Mouse (Mus musculus) urinary bladder, postnatal 14 days (tissue): ENCODE measurements around the gene Hsd17b13.

Experiments
- DNase-seq: peaks from one replicate; pipeline ENCODE4 v3.0.0; 2021; ENCODE audit warnings: low spot score

Hsd17b13 gene

DNA sequence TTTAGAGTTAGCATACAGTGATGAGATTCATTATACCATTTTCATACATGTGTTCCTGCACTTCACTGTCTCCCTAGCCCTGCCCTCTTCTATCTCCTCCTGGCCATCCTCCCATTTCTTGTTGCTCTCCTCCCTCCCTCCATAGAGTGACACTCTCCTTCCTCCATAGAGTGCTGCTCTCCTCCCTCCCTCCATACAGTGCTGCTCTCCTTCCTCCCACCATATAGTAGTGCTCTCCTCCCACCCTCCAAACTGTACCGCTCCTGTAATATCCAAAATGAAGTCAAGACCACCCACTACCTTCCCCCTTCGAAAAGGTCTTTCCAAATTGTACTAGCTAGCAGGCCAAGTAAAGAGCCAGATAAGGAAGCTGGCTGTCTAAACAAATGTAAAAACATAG lies 53.5 kb downstream of the Hsd17b13 start:
- DNase-seq, result no peak

DNA sequence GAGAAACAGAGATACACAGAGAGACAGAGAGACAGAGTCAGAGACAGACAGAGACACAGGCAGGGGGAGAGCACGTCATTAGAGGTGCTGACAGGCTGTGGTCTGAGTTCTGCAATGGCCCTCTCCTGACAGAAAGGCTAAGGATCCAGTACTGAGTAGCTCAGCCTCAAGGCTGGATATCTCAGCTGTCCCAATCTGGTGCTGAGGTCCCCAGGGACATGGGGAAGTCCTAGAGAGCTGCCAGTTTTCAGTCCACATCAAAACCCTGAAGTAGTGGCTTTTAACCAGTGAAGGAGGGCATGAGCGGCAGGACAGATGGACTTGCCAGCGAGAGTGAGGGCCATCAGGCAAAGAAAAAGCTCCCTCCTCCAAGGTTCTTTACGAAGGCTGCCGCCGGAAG lies 54.1 kb downstream of the Hsd17b13 start:
- no peak for DNase-seq

DNA sequence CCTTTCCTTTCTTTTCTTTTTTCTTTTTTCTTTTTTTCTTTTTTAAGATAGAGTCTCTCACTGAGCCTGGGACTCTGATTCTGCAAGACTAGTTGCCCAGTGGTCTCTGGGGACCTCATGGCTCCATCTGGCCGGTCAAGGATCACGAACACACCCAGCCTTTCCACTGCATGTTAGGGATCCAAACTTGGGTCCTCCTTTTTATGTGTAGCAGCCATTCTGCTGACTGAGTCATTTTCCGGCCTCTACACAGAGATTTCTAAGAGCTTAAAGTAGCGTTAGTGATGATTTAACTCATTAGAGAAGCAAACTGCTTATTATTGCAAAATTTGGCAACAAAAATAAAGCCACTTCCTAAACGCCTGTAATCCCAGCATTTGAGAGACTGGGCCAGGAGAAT lies 54.8 kb downstream of the Hsd17b13 start:
- DNase-seq, result no peak

DNA sequence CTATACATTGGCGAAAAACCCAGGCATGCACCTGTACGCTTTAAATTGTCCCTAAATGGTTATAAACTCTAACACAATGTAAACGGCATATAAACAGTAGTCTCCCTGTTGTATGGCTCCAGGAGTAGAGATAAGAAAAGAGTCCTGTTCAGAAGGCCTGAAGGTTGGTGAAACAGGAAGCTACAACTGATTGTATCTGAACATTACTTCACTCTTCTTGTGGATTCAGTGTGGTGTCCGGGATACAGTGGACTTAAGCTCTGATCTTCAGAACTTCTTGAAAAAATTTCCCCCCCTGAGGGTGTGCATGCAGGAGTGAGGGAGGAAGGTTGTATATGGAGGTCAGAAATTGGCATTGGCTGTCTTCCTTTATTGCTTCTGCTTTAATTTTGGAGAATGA lies 57.7 kb downstream of the Hsd17b13 start:
- no peak for DNase-seq

DNA sequence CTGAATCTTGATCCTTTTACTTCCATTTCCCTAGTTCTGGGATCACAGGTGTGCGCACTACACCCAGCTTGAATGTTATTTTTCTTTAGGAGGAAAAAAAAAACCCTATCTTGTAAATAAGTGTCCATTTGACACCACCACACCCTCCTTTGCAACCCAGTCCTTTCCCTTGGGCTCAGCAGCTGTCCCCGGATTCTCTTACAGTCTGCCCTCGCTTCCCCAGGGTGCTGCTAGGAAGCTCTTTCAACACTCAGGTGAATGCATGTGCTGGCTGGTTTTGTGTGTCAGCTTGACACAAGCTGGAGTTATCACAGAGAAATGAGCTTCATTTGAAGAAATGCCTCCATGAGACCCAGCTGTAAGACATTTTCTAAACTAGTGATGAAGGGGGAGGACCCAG lies 59.0 kb downstream of the Hsd17b13 start:
- DNase-seq, result no peak

DNA sequence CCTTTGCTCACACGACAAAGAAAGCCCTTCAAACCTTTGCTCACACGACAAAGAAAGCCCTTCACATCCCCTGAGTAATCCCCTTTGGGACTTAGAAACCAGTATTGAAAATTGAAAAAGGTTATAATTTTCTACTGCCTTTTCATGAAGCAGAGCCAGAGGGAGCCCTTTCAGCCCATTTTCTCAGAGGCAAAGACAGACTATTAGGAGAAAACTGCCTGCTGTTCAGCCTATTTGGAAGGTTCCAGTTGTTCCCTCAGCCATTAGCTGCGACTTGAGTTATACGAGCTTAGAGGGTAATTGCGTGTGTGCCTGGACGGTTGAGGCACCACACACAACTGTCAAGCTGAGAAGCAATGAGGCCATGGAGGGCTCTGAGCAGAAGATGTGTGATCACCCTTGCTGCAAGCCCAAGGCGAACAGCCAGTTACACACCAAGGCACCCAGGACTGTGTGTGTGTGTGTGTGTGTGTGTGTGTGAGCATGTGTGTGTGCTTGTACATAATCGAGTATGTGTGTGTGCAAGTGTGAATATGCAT lies 59.8 kb downstream of the Hsd17b13 start:
- DNase-seq, result no peak

DNA sequence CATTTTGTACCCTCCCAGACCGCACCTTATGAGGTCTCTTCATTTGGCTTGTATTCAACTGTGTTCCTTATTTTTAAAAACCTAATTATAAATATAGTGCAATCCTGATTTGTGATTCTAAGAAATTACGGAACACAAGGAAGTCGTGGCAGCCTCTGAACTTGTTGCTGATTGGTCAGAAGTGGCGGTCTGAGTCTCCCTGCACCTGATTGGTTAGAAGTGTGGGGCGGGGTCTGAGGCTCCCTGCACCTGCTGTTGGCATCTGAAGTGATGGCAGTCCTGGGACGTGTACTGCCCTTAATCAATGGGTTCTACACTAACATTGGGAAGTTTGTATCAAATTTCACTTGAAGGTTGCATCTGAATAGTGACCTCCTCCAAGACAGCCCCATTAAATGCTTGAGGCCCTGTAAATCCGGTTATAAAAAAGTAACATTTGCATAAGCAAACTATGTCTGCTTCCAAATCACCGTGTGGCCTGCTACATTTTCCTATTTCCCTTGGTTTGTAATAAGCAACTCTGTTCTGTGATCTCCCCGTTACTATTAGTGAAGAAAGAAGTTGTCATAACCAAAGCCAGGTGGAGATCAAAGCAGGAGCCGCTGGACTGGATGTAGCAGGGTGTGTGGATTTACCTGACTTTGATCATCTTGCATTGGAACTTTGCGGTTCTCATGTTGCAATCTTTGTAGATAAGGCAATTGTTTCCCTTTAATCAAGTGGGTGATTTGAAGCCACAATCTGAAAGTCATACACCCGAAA lies 60.4 kb downstream of the Hsd17b13 start:
- no peak for DNase-seq

DNA sequence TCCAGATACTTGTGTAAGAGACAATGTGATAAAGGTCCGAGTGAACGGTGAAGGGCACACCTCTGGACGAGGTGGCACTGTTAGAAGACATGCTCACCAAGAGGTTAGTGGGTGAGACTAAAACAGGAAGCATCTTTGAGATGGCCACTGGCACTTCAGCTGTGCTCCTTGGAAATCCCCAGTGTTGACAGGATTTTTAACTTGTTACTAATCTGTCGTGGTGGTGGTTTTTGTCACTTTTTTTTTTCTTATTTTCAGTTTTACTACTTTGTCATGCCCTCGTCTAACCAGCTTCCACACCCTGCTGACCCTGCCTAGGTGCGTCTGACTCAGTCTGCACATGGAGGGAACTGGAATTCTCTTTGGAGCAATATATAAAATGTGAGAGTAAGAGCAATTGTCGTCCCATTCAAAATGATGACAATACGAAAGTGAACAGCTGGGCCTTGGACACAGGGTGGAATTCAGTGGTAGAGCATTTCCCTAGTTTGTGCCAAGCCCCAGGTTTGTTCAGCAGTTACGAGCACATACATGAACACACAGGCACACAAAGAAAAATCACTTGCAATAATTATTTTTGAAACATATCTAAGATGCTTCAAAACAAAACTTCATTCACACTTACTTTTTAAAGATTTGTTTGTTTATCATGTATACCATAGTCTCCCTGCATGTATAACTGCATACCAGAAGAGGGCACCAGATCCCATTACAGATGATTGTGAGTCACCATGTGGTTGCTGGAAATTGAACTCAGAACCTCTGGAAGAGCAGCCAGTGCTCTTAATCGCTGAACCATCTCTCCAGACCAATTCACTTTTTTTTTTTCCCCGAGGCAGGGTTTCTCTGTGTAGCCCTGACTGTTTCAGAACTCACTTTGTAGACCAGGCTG lies 62.6 kb downstream of the Hsd17b13 start:
- DNase-seq, result no peak

DNA sequence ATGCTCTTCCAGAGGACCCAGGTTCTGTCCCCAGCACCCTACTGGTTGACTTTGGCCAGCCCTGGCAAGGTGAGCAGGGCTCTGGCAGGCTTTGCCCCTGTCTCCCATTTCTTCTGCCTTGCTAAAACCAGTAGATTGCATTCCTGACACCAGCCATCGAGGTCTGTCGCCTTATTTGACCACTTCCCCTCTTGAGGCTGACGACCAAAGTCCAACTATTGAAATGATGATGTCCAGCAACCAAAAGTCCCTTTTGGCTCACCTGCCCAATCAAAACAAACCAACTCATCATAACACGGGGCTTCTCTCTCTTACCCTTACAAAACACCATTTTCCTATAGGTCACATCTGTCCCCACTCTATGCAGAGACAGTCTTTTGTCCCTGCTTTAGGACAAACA lies 64.1 kb downstream of the Hsd17b13 start:
- no peak for DNase-seq

DNA sequence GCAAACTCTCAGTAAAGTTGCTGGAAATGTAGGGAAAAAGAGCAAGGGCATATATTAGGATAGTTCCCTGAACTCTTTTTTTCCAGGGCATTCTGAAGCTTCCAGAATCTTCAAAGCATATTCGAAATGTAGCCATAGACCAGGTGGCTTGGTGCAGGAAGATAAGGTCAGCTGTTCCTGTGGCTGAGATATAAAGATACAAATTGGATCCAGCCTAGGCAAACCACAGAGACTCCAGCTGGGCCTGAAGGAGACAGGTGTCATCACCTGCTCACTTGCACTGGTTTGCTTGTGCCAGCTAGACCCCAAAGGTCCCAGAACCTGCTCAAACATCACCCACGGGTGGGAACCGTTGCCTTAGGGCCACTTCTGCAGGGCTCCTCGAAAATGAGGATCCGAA lies 65.7 kb downstream of the Hsd17b13 start:
- no peak for DNase-seq

DNA sequence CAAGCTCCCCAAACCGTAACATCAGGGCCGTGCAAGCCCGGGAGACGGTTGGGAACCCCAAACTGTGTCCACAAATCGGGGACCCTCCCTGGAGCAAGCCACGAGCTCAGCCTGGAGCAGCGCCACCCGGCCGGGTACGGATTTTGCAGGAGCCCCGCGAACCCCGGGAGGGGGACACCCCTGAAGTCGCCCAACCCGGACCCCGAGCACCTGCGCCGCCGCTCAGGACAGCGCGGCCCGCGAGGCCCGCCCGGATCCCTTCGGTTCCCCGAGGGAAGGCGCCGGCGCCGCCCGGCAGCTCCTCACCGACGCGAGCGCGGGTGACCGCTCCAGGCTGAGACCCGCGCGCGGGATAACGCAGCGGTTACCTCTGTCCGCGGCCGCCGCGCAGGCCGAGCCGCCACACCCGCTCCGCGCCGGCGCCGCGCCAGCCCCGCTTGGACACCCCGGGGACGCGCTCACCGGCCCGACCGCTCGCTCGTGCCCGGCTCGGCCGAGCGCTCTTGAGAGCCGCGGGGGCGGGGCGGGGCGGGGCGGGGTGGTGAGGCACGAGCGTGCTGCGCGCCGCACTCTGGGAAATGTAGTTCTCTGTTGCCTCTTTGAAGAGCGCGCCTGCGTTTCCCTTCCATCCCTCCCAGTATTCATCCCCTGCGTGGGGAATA lies 66.3 kb downstream of the Hsd17b13 start, which contains the start of gene Klhl8:
Gene Klhl8, minus strand, starts transcription at position 512 of the 662 bp plus-strand sequence.
- DNase-seq, result peak; percentile 88

DNA sequence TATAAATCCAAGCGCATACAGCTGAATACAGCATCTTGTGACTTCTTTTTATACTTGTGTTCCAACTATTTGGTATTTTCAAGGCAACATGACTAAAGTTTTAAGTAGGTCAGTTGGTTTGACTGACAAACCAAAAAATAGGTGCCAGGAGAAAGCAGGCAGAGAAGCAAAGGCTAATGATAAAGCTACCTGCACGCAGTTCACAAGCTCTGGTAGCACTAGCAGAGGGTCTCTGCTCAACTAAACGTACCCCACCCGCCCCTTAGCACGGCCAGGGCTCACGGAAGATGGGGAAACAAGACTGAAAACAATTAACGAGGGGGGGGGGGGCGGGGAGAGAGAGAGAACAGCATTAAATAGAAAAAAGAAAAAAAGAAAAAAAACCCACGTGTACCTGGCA lies 67.1 kb downstream of the Hsd17b13 start:
- no peak for DNase-seq

DNA sequence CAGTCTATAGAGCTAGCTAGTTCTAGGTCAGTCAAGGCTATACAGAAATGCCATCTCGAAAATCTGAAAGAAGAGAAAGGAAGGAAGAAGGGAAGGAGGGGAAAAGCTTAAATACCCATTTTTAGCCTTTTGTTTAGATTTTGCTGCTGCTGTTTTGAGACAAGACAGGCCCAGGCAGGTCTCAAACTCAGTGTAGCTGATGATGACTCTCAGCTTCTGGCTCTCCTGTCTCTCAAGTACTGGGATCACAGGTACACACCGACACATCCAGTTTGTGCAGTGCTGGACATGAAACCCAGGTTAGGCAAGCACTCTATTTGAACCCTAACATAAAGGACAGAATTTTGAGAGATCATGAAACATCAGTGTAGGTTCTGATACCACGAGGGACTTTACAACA lies 67.7 kb downstream of the Hsd17b13 start:
- DNase-seq, result no peak

DNA sequence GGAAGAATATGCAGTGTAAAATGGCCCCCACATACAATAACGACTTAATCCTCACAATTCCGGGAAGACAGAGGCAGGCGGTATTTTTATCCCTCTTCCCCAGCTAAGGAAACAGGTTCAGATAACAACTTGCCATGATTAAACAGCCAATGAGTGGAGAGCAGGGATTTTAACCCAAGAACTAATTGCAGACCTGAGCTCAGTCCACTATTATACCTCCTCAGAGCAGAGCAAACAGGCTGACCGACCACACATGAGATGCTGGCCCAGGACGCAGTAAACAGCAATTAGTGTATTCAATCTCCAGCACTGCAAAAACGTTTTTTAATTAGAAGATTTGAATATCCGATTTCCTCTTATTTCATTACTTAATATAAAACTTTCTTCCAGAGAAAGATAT lies 68.4 kb downstream of the Hsd17b13 start:
- DNase-seq, result no peak

DNA sequence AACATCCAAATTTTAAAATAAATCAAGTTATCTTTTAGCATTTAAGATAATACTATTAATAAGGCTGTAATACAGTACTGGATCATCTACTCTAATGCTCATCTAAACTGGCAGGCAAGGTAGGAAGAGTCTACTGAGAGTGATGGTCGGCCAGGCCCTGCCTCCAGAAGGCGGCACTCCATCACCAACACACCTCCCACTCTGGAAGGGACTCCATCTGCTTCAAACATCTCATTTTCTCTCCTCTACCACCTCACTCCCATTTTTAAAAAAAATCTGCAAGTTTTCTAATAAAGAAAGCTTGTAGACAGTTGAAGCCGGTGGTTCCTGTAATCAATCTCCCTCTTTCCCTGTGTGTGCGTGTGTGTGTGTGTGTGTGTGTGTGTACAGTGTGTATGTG lies 69.4 kb downstream of the Hsd17b13 start:
- no peak for DNase-seq

DNA sequence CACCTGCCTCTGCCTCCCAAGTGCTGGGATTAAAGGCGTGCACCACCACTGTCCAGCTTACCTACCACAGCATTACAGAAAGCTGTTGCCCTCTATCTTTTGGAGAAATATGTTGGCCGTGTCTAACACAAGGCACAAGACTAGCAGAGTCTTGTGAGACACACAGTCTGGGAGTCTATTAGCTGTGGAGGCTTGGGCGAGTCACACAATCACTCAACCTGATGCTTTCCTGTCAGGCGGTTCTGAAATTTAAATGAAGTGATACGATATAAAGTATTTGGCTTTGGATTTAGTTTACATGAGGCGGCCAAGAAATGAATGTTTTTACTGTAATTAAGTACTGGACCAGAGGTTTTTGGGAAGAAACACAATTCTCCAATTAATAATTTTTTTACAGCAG lies 71.0 kb downstream of the Hsd17b13 start:
- DNase-seq, result no peak
